Mouse (Mus musculus) limb, embryonic 12.5 days (tissue): ENCODE measurements around the gene Syt5. TPM values are rescaled to one million over a fixed set of nuclear protein-coding genes. Genes with fewer than 3 reads are reported as not detected.
A peak's percentile ranks its signal among the peaks of the same experiment; 100 is the strongest.
"Not testable (repeated sequence)": the region's sequence is repeated elsewhere in the genome, so short reads cannot be mapped to it uniquely, and the experiment has no call there.

Experiments
- ATAC-seq: fragments of 200-750 bp; cut with Nextera tagmentation; 2 replicates; pipeline ENCODE4 v1.8.0; 2017; ENCODE audit warnings: low read depth, moderate TSS enrichment; ENCODE audit not compliant: insufficient number of reproducible peaks, insufficient read depth, low FRiP score, low TSS enrichment
- H3K27ac ChIP-seq: fragments of 300-500 bp; sonication (generic); 2 replicates; pipeline ENCODE4 v1.5.1; 2016; ENCODE audit warnings: mild to moderate bottlenecking, moderate library complexity
- H3K27me3 ChIP-seq: fragments of 300-500 bp; sonication (generic); 2 replicates; pipeline ENCODE4 v1.6.1; 2016; ENCODE audit warnings: mild to moderate bottlenecking, moderate library complexity
- H3K36me3 ChIP-seq: fragments of 300-500 bp; sonication (generic); 2 replicates; pipeline ENCODE4 v1.6.1; 2016; ENCODE audit warnings: mild to moderate bottlenecking, moderate library complexity
- H3K4me1 ChIP-seq: fragments of 300-500 bp; sonication (generic); replicated peaks from 2 replicates; pipeline ENCODE4 v1.6.1; 2016
- H3K4me2 ChIP-seq: fragments of 300-500 bp; sonication (generic); 2 replicates; pipeline ENCODE4 v1.6.1; 2016; ENCODE audit warnings: mild to moderate bottlenecking, moderate library complexity
- H3K4me3 ChIP-seq: fragments of 300-500 bp; sonication (generic); replicated peaks from 2 replicates; pipeline ENCODE4 v1.5.1; 2016; ENCODE audit warnings: mild to moderate bottlenecking
- H3K9ac ChIP-seq: fragments of 300-500 bp; sonication (generic); replicated peaks from 2 replicates; pipeline ENCODE4 v1.6.1; 2016; ENCODE audit warnings: mild to moderate bottlenecking, moderate library complexity
- H3K9me3 ChIP-seq: fragments of 300-500 bp; sonication (generic); 2 replicates; pipeline ENCODE4 v1.6.1; 2016; ENCODE audit warnings: mild to moderate bottlenecking, moderate library complexity
- WGBS: fragments of 180-500 bp; shearing (Covaris S2); methylation state at CpG from one replicate; pipeline ENCODE4 v1.1.7; 2016; 5-methylcytosine and 5-hydroxymethylcytosine counted together
- polyA plus RNA-seq: library from polyadenylated mRNA; unstranded; fragments of >200 nt; fragmentation: Nextera tagmentation; extraction: Ambion mirVana; gene quantifications from 2 replicates; pipeline ENCODE4 v1.2.1, GENCODE M21; 2016

The Syt5 gene
- polyA plus RNA-seq, result 6.6 and 6.8 TPM in 2 replicates

DNA sequence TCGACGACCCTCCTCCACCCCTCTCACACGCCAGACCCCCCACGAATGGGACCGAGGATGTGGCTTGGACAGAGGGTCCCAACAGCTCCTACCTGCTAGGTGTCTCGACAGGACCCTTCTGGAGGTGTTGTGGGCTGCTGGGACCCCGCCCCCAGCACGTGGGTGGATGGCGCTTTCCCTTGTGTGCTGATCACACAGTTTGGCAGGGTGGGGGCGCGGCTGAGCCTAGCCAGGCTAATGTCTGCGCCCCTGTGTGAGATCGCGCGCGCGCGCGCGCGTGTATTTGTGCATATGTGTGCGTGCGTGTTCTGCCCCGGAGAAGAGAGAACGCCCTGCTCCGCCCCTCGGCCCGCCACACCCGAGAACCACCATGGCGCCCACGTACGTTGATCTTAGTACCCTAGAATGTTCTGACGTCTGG, at the start of gene Syt5:
Syt5 (minus strand) TSS at position 321 of the 421 bp plus-strand sequence.
- H3K9ac ChIP-seq, result 0 out of 2 replicates have a peak within 1 kb of the TSS, but pooled peaks have one; percentile 34
- ATAC-seq, result no peak
- peak within 1 kb of the TSS; percentile 72 for H3K4me2 ChIP-seq
- no peaks in the 10 kb centered on the region for H3K36me3 ChIP-seq
- H3K9me3 ChIP-seq, result no peaks in the 10 kb centered on the region
- WGBS, result 17% methylated on average over 33 of the region's 33 CpGs
- H3K27ac ChIP-seq, result no peak within 1 kb of the TSS
- H3K27me3 ChIP-seq, result peaks cover 21% of the 10 kb centered on the region; the same call in 1 of the 2 replicates
- peak within 1 kb of the TSS; percentile 40 for H3K4me3 ChIP-seq
- peaks cover 8% of the 10 kb centered on the region for H3K4me1 ChIP-seq

DNA sequence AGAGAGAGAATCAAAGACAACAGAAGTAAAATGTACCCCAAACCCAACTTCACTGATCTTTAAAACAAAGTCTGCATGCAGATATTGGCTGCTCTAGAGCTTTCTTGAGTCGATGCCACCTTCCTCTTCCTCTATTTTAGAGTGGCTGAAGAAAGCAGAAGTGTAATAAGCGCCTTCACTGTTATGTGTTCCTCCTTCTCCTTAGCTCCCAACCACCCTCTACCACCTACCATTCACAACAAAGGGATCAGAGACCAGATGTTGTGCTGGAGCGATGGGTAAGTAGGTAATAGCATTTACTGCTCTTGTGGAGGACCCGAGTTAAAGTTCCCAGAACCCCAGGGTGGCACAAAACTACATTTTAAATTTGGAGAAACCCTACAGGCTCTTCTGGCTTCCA, 49.7 kb upstream of the Syt5 start:
- H3K4me3 ChIP-seq, H3K27me3 ChIP-seq, H3K4me2 ChIP-seq, H3K27ac ChIP-seq, H3K9me3 ChIP-seq, H3K36me3 ChIP-seq, ATAC-seq, H3K9ac ChIP-seq, H3K4me1 ChIP-seq: not testable (repeated sequence)
- 64% methylated on average over 4 of the region's 4 CpGs for WGBS

DNA sequence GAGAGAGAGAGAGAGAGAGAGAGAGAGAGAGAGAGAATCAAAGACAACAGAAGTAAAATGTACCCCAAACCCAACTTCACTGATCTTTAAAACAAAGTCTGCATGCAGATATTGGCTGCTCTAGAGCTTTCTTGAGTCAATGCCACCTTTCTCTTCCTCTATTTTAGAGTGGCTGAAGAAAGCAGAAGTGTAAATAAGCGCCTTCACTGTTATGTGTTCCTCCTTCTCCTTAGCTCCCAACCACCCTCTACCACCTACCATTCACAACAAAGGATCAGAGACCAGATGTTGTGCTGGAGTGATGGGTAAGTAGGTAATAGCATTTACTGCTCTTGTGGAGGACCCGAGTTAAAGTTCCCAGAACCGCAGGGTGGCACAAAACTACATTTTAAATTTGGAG, 34.1 kb upstream of the Syt5 start:
- H3K36me3 ChIP-seq, H3K4me2 ChIP-seq, H3K9ac ChIP-seq, H3K27ac ChIP-seq, H3K9me3 ChIP-seq, H3K27me3 ChIP-seq, ATAC-seq, H3K4me3 ChIP-seq, H3K4me1 ChIP-seq: not testable (repeated sequence)
- WGBS, result 86% methylated on average over 3 of the region's 3 CpGs

DNA sequence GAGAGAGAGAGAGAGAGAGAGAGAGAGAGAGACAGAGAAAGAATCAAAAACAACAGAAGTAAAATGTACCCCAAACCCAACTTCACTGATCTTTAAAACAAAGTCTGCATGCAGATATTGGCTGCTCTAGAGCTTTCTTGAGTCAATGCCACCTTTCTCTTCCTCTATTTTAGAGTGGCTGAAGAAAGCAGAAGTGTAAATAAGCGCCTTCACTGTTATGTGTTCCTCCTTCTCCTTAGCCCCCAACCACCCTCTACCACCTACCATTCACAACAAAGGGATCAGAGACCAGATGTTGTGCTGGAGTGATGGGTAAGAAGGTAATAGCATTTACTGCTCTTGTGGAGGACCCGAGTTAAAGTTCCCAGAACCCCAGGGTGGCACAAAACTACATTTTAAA, 25.0 kb upstream of the Syt5 start:
- ATAC-seq, H3K9me3 ChIP-seq, H3K4me2 ChIP-seq, H3K4me1 ChIP-seq, H3K36me3 ChIP-seq, H3K27me3 ChIP-seq, H3K27ac ChIP-seq, H3K9ac ChIP-seq, H3K4me3 ChIP-seq: not testable (repeated sequence)
- 62% methylated on average over 2 of the region's 2 CpGs for WGBS

DNA sequence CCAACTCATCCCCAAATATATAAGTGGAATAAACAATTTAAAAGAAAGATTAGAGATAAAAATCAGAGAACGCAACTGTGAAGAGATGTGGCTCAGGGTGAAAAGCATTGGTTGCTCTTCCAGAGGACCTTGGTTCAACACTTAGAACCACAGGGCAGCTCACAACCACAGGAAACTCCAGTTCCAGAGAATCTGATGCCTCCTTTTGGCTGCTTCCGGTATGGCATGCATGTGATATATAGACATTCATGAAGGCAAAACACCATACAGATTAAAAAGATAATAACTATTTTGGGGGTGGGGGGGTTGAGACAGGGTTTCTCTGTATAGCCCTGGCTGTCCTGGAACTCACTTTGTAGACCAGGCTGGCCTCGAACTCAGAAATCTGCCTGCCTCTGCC, 15.3 kb upstream of the Syt5 start:
- WGBS, result 91% methylated on average over 3 of the region's 3 CpGs
- Histone ChIP-seq H3K4me2 (no peak overlapping the region), H3K9ac (no peak overlapping the region), H3K9me3 (no peaks in the 10 kb centered on the region), H3K4me3 (no peak overlapping the region), H3K27ac (no peak overlapping the region), H3K36me3 (no peaks in the 10 kb centered on the region), H3K4me1 (no peaks in the 10 kb centered on the region), H3K27me3 (no peaks in the 10 kb centered on the region; the same call in 1 of the 2 replicates)
- no peak for ATAC-seq

DNA sequence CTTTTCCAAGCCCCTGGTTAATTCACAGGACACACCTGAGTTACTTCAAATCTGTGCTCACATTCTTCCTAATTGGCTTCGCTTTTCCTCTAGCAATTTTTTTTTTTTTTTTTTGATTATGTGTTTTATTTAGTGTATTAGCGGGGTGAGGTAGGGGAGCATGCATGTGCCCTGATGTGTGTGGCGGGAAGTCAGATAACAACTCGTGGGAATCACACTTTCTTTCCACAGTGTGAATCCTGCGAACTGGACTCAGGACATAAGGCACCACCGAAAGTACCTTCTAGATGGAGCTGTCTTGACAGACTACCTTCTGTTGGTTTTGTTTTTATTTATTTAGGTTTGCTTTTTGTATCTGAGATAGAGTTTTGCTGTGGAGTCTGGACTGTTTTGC, 9.8 kb upstream of the Syt5 start:
- Histone ChIP-seq H3K4me1 (no peaks in the 10 kb centered on the region), H3K27me3 (no peaks in the 10 kb centered on the region; the same call in 1 of the 2 replicates), H3K9me3 (no peaks in the 10 kb centered on the region), H3K4me3 (no peak overlapping the region), H3K4me2 (no peak overlapping the region), H3K27ac (no peak overlapping the region), H3K9ac (no peak overlapping the region), H3K36me3 (no peaks in the 10 kb centered on the region)
- ATAC-seq, result no peak
- 71% methylated on average over 6 of the region's 6 CpGs for WGBS

DNA sequence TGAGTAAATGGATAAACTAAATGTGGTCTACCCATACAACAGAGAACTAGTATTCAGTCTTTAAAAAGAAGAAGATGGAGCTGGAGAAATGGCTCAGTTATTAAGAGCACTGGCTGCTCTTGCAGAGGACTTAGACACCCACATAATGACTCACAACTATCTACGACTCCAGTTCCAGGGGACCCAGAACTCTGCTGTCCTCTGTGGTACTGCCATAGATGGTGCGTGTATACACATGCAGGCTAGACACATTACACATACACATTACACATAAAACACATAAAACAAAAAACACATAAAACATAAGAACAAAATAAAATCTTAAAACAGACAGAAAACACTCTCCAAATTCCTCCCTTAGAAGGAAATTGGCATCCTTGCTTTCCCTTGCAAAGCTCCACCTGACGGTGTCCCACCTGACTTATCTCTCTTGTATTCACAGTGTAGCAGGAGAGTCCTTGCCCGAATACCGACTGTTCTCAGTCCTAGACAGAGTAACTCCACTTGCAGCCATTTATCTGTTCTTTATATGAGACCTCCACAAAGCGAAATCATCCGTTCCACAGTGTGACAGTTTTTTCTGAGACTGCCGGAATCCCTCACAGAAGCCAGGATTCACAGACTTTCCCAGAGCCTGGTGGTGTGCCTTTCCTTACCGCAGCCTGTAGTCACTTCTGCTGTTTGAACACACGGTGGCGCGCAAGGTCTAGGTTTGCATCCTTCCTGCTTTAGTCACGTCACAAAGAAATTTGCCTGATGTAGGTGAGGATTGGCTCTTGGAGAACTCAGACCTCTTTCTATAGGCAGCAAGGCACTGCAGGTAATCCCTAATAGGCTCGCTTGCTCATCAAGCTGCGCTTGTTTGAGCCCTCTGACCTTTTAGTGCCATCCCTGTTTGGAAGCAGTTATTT, 9.2 kb upstream of the Syt5 start:
- WGBS, result 22% methylated on average over 15 of the region's 15 CpGs
- Histone ChIP-seq H3K9me3 (no peaks in the 10 kb centered on the region), H3K4me2 (no peak overlapping the region), H3K27me3 (no peaks in the 10 kb centered on the region; the same call in 1 of the 2 replicates), H3K36me3 (no peaks in the 10 kb centered on the region), H3K4me1 (no peaks in the 10 kb centered on the region), H3K27ac (no peak overlapping the region), H3K9ac (no peak overlapping the region), H3K4me3 (no peak overlapping the region)
- peak; percentile 76; the same call in 1 of the 2 replicates for ATAC-seq

DNA sequence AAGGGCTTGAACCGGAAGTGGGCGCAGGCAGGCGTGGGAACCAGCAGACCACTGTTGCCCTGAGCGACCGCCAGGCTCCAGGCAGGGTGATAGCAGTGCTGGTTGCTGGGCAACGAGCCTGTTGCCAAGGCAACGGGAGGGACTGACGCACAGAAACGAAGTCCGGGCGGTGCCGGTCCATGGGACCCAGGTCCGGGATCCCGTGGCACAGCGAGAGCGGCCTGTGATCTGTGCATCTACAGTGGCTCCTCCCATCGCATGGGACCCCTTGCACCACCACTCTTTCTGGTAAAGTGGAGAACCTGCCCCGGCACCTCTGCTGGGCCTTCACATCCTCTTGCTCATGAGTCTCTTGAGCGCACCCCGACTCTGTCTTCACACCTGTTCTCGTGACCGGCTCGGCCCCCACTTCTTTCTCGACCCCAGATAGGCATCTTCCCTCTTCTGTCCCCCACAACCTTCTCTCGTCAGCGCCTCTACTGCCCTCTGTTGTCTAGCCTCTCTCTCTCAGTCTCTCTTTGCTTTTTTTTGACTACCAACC, 680 bp downstream of the Syt5 start:
- Histone ChIP-seq H3K9me3 (no peaks in the 10 kb centered on the region), H3K27ac (no peak overlapping the region), H3K36me3 (no peaks in the 10 kb centered on the region), H3K27me3 (peaks cover 21% of the 10 kb centered on the region; the same call in 1 of the 2 replicates), H3K9ac (0 out of 2 replicates have a peak overlapping the region, but pooled peaks have one; percentile 34), H3K4me1 (peaks cover 8% of the 10 kb centered on the region), H3K4me2 (peak overlapping the region; percentile 72), H3K4me3 (peak overlapping the region; percentile 40)
- peak; percentile 70 for ATAC-seq
- WGBS, result 3% methylated on average over 26 of the region's 26 CpGs

DNA sequence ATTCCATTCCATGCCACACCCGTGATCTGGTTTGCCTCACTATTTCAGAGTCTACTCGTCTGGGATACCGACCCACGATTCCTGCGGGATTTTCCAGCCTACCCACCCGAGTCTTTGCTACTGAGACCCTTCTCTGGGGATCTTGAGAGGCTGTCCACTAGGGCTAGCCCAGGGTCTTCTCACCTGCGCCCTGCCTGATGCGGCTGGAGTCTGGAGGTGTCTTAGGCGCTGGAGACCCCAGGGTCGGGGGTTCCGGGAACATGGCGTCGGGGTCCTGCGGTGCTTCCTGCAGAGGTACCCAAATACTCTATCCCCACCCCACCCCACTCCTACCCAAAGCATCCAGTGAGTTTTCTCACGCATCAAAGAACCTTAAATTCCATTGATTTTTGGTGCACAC, 1.3 kb downstream of the Syt5 start:
- 75% methylated on average over 15 of the region's 15 CpGs for WGBS
- ATAC-seq, result peak; percentile 13; the same call in 1 of the 2 replicates
- H3K27ac ChIP-seq, result no peak overlapping the region

DNA sequence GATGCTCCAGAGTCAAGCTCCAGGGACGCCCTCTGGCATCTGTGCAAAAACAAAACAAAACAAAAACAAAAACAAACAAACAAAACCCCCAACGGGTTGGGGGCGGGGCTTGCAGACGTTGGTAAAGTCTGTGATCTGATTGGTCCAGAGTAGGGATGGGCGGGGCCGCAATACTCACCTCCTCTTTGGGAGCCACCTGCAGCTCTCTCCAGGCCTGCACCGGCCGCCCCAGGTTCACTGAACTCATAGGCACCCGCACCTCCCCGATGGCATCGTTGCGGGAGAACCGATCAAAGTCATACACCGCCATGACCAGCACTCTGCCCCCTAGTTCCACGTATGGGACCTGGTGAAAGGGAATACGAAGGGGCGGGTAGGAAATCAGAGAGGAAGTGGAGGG, 5.3 kb downstream of the Syt5 start:
- H3K27ac ChIP-seq, result no peak overlapping the region
- H3K36me3 ChIP-seq, result no peaks in the 10 kb centered on the region
- H3K4me2 ChIP-seq, result no peak overlapping the region
- no peak overlapping the region for H3K4me3 ChIP-seq
- peaks cover 5% of the 10 kb centered on the region for H3K4me1 ChIP-seq
- ATAC-seq, result no peak
- whole genome bisulfite sequencing, result 34% methylated on average over 17 of the region's 17 CpGs
- no peaks in the 10 kb centered on the region for H3K9me3 ChIP-seq
- no peak overlapping the region for H3K9ac ChIP-seq
- peaks cover 7% of the 10 kb centered on the region; the same call in 1 of the 2 replicates for H3K27me3 ChIP-seq

More for the DNA sequence above, 1.3 kb downstream of the Syt5 start:
- peaks cover 21% of the 10 kb centered on the region; the same call in 1 of the 2 replicates for H3K27me3 ChIP-seq
- H3K4me2 ChIP-seq, result peak overlapping the region; percentile 72
- no peak overlapping the region for H3K4me3 ChIP-seq
- H3K36me3 ChIP-seq, result no peaks in the 10 kb centered on the region
- H3K9me3 ChIP-seq, result no peaks in the 10 kb centered on the region
- H3K9ac ChIP-seq, result no peak overlapping the region
- peaks cover 8% of the 10 kb centered on the region for H3K4me1 ChIP-seq

DNA sequence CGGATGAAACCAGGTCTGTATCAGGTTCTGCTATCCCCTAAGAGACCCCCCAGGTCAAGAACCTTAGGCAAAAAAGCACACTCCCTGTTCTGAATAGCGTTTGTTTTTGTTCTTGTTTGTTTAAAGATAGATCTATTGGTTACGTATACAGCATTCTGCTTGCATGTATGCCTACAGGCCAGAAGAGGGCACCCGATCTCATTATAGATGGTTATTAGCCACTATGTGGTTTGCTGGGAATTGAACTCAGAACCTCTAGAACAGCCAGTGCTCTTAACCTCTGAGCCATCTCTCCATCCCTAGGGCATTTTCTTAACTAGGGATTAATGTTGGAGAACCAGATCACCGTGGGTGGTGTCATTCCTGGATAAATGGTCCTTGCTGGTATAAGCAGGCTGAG, 6.0 kb downstream of the Syt5 start:
- Histone ChIP-seq H3K4me1 (peaks cover 2% of the 10 kb centered on the region), H3K4me3 (no peak overlapping the region), H3K9me3 (no peaks in the 10 kb centered on the region), H3K4me2 (no peak overlapping the region), H3K27ac (no peak overlapping the region), H3K27me3 (peaks cover 1% of the 10 kb centered on the region; the same call in 1 of the 2 replicates), H3K9ac (no peak overlapping the region), H3K36me3 (no peaks in the 10 kb centered on the region)
- 63% methylated on average over 5 of the region's 5 CpGs for WGBS
- ATAC-seq, result no peak
